Mouse (Mus musculus): ENCODE data around the gene Vmn2r12. TPM values are rescaled to one million over a fixed set of nuclear protein-coding genes. Genes with fewer than 3 reads are reported as not detected.

Gene Vmn2r12
- not detected for polyA plus RNA-seq (2017; shearing (Covaris generic))

DNA sequence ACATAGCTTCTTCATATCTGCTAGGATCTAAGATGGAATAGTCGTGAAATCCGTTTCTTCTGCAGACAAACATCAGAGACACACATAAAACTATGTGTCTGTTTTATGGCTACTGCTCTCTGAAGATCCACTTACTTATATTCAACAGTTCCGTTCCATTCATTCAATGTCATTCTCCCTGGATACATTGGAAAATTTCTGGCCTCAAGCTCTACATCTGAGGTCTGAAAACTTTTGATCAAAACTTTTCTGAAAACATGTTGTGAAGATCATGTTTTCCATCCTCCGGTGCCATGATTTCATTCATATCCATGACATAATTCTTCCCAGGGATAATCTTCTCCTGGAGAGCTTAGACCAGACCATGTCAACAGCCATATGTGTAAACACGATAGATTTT, at the start of gene Vmn2r12:
Vmn2r12 (minus strand) TSS at position 101 of the 400 bp plus-strand sequence.

DNA sequence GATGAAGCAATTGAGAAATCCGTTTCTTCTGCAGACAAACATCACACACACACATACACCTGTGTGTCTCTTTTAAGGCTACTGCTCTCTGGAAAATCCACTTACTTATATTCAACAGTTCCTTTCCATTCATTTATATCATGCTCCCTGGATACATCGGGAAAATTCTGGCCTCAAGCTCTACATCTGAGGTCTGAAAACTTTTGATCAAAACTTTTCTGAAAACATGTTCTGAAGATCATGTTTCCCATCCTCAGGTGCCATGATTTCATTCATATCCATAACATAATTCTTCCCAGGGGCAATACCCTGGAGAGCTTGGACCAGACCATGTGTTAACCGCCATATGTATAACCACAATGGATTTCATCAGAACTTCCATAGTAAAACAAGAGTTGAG, 38.3 kb downstream of the Vmn2r12 start, which contains the start of gene Vmn2r11:
Vmn2r11 (minus strand) TSS at position 101 of the 400 bp plus-strand sequence.

Other genes starting within 250 kb of the Vmn2r12 start
- under 1 TPM; 0.02 to 0.45 TPM for gene Vmn2r9, start 245.3 kb downstream of the Vmn2r12 start, polyA plus RNA-seq (2017; shearing (Covaris generic))
- under 1 TPM in 1 of 2 experiments, not detected in 1; 0.05 TPM for gene Vmn2r10, start 91.4 kb downstream of the Vmn2r12 start, polyA plus RNA-seq (2017; shearing (Covaris generic))
- gene Vmn2r11, start 38.4 kb downstream of the Vmn2r12 start, polyA plus RNA-seq (2017; shearing (Covaris generic)) = under 1 TPM; 0.22 to 0.44 TPM
- gene Vmn2r13, start 94.2 kb upstream of the Vmn2r12 start, polyA plus RNA-seq (2017; shearing (Covaris generic)) = under 1 TPM in 1 of 2 experiments, not detected in 1; 0.05 TPM
- gene Vmn2r14, start 126.8 kb upstream of the Vmn2r12 start, polyA plus RNA-seq (2017; shearing (Covaris generic)) = under 1 TPM in 1 of 2 experiments, not detected in 1; 0.06 TPM
- not detected for gene Vmn2r15, start 199.7 kb upstream of the Vmn2r12 start, polyA plus RNA-seq (2017; shearing (Covaris generic))
- not detected for gene Vmn2r16, start 232.2 kb upstream of the Vmn2r12 start, polyA plus RNA-seq (2017; shearing (Covaris generic))

Data from inflammation-experienced regulatory T-cells (primary cell).